Mouse (Mus musculus): Measurements from ENCODE around the gene Ssrp1. TPM values are rescaled to one million over a fixed set of nuclear protein-coding genes. Genes with fewer than 3 reads are reported as not detected.

Gene Ssrp1
- total and polyA plus RNA-seq, 3 experiments, result 239 to 875 (median 420) TPM

- H3K79me2 ChIP-seq (ENCODE audit: control insufficient read depth, insufficient read depth, low read length, poor library complexity), result no peaks in the 10 kb centered on the region; the same call in 1 of the 2 replicates
- TF ChIP-seq USF2 (IDR thresholded peaks at IDR 0.05; ENCODE audit: borderline replicate concordance in 1 of 2, insufficient read depth in 1 of 2, low read depth in 1 of 2, low read length in 2 of 2) (no peak), ETS1 (IDR thresholded peaks at IDR 0.05; ENCODE audit: low read depth, low read length) (0 out of 2 replicates have a peak, but pooled peaks have one; percentile 27), CHD2 (IDR thresholded peaks at IDR 0.05; ENCODE audit: low read length) (no peak), MEF2A (IDR thresholded peaks at IDR 0.05; ENCODE audit: extremely low read depth, insufficient replicate concordance, low read depth, low read length, poor library complexity, severe bottlenecking) (no peak), JUND (IDR thresholded peaks at IDR 0.05; ENCODE audit: low read depth, low read length) (no peak), HCFC1 (IDR thresholded peaks at IDR 0.05; ENCODE audit: low read depth, low read length) (0 out of 2 replicates have a peak, but pooled peaks have one; percentile 22), MAFK (IDR thresholded peaks at IDR 0.05; ENCODE audit: borderline replicate concordance, low read depth, low read length) (no peak), POLR2AphosphoS5 (IDR thresholded peaks at IDR 0.05; ENCODE audit: borderline replicate concordance, low read depth, low read length) (no peak), USF1 (IDR thresholded peaks at IDR 0.05; ENCODE audit: low read depth, low read length) (no peak), NRF1 (IDR thresholded peaks at IDR 0.05; ENCODE audit: insufficient read depth, low read depth, low read length, poor library complexity, severe bottlenecking) (no peak), GABPA (IDR thresholded peaks at IDR 0.05; ENCODE audit: low read depth, low read length) (no peak), MXI1 (IDR thresholded peaks at IDR 0.05; ENCODE audit: low read depth, low read length) (no peak), KAT2A (conservative IDR thresholded peaks at IDR 0.05; ENCODE audit: low read depth, low read length) (no peak), MYB (IDR thresholded peaks at IDR 0.05; ENCODE audit: low read depth, low read length) (no peak), ZNF384 (IDR thresholded peaks at IDR 0.05; ENCODE audit: low read depth, low read length) (no peak), CHD1 (IDR thresholded peaks at IDR 0.05; ENCODE audit: low read depth, low read length) (no peak), GATA1 (IDR thresholded peaks at IDR 0.05; ENCODE audit: low read depth, low read length) (no peak), POLR2A (IDR thresholded peaks at IDR 0.05; ENCODE audit: control insufficient read depth in 1 of 2, insufficient read depth in 1 of 2, low read depth in 1 of 2, low read length in 2 of 2, poor library complexity in 1 of 2) (peak in 1 of 2 experiments; percentile 48; a peak in 1 of 4 replicates), EP300 (IDR thresholded peaks at IDR 0.05; ENCODE audit: low read depth in 1 of 2, low read length in 2 of 2) (no peak)
- H3K27me3 ChIP-seq (ENCODE audit: control insufficient read depth in 1 of 2, insufficient read depth in 2 of 2, low read length in 2 of 2), result no peaks in the 10 kb centered on the region
- H3K4me3 ChIP-seq (ENCODE audit: control insufficient read depth in 1 of 2, insufficient read depth in 1 of 2, low read depth in 2 of 2, low read length in 2 of 2), result peak overlapping the region; percentile 65 to 80
- peak; percentile 83 for DNase-seq (ENCODE audit: low read depth, low spot score)
- H3K36me3 ChIP-seq (ENCODE audit: control insufficient read depth in 1 of 2, insufficient read depth in 2 of 2, low read length in 2 of 2), result peaks cover 0 to 2% of the 10 kb centered on the region in 2 experiments; a peak in 2 of 4 replicates
- H3K4me1 ChIP-seq (ENCODE audit: control insufficient read depth in 1 of 2, insufficient read depth in 2 of 2, low read length in 2 of 2), result peaks cover 0 to 7% of the 10 kb centered on the region in 2 experiments; a peak in 3 of 4 replicates
- peak overlapping the region; percentile 67 for H3K9ac ChIP-seq (ENCODE audit: control insufficient read depth, low read depth, low read length, poor library complexity, severe bottlenecking)
- H3K9me3 ChIP-seq (replicated peaks; ENCODE audit: insufficient read depth, low read length), result no peaks in the 10 kb centered on the region
- peak overlapping the region; percentile 26; the same call in 1 of the 2 replicates for H3K27ac ChIP-seq (ENCODE audit: control insufficient read depth, low read depth, low read length)
Measured at GRCm38 (mm10) chr2:85060591-85061060, 23.6 kb downstream of the Ssrp1 start.
